Comparison of ENCODE assay signal across 12 mouse cellular contexts in genomic region chr10:44400602-44401001, GRCm38 (mm10).
"Had no signal": no experiment of that assay in that cellular context is flagged by ENCODE, and none has a peak within 500 bp of the region (broad histone marks: within the 10 kb centered on the region; RNA-seq: fewer than 3 reads in every experiment).

No protein-coding gene starts in this region.

- H3K27me3 ChIP-seq: midbrain, embryonic 12.5 days; stomach, embryonic 15.5 days had no signal

- H3K9me3 ChIP-seq: kidney, embryonic 15.5 days; limb, embryonic 13.5 days; midbrain, embryonic 12.5 days; stomach, embryonic 15.5 days had no signal

- H3K27ac ChIP-seq: kidney, embryonic 15.5 days; limb, embryonic 13.5 days; liver, embryonic 14.5 days; midbrain, embryonic 12.5 days; stomach, embryonic 15.5 days had no signal

- H3K4me1 ChIP-seq: kidney, embryonic 15.5 days; midbrain, embryonic 12.5 days; stomach, embryonic 15.5 days had no signal

- H3K4me3 ChIP-seq: kidney, embryonic 15.5 days; limb, embryonic 13.5 days; midbrain, embryonic 12.5 days; stomach, embryonic 15.5 days had no signal

- H3K36me3 ChIP-seq: kidney, embryonic 15.5 days; limb, embryonic 13.5 days; midbrain, embryonic 12.5 days; stomach, embryonic 15.5 days had no signal

- H3K9ac ChIP-seq: kidney, embryonic 15.5 days; limb, embryonic 13.5 days; liver, embryonic 14.5 days; midbrain, embryonic 12.5 days; stomach, embryonic 15.5 days had no signal

- H3K4me2 ChIP-seq: kidney, embryonic 15.5 days; limb, embryonic 13.5 days; midbrain, embryonic 12.5 days; stomach, embryonic 15.5 days had no signal

- DNase-seq: kidney, adult 18-20 months; kidney, postnatal 25 days; layer of hippocampus, postnatal 36 days; left cerebral cortex, postnatal 4 days; lung, adult 18-20 months; thymus, adult 2 months; thymus, postnatal 25 days had no signal
